Mouse (Mus musculus) frontal cortex, postnatal 10 days (tissue): ENCODE measurements around the gene Ranbp9.

ENCODE experiments used
- DNase-seq, 2 experiments: peaks; one replicate each; pipeline ENCODE4 v3.0.0; 2022; ENCODE audit warnings: low spot score in 2 of 2, mixed read lengths in 1 of 2

Ranbp9 gene

DNA sequence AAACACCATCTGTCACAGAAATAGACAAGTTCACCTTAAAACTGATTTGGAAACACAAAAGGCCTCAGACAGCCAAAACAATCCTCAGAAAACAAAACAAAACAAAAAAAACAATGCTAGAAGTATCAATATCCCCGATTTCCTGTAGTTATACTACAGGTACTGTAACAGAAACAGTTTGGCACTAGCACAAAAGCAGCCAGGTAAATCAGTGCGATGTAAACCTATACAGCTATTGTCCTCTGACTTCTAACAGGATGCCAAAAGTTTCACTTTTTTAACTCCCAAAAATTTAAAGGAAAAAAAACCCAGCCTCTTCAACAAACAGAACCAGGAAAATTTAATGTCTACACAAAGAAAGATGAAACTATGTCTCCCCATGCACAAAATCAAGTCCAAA, 28.9 kb downstream of the Ranbp9 start:
- no peak for DNase-seq

DNA sequence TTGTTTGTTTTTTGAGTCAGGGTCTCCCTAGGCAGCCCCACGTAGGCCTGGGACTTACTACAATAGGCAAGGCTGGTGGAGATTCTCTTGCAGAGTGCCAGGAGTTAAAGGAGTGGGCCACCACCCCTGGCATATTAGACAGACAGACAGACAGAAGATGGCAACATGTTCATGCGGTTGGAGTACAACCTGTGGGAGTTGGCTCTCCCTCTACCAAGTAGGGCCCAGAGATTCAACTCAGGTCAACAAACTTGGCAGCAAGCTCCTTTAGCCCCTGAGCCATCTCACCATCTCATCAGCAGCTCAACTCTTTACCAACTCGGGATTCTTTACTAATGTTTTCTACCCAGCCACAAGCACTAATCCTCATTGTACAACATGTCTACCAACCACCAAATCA, 30.4 kb downstream of the Ranbp9 start:
- no peak for DNase-seq

DNA sequence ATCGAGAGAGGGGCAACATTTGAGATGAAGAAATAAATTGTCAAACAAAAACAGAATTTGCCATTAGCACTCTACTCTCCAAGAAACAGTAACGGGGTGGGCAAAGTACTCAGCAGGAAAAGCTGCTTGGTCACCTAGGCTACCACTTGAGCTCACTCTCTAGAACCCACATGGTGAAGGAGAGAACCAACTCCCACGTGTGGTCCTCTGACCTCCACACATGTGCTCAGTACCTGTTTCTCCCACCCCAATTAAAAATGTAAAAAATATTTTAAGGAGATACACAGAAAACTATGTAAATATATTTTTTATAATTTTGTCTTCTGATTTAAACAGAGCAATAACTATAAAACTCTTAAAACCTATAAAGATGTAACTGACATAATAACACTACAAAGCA, 33.4 kb downstream of the Ranbp9 start:
- DNase-seq: no peak

DNA sequence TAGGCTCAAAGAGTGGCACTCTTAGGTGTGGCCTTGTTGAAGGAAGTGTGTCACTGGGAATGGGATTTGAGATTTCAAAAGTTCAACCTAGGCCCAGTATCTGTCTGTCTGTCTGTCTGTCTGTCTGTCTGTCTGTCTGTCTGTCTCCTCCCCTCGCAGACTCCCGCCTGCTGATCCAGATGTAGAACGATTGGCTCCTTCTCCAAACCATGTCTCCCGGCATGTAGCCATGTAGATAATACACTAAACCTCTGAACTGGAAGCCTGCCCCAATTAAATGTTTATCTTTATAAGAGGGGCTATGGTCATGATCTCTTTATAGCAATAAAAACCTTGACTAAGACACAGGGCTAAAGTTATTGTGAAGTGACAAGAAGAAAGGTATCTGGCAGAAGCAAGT, 35.3 kb downstream of the Ranbp9 start:
- no peak for DNase-seq

DNA sequence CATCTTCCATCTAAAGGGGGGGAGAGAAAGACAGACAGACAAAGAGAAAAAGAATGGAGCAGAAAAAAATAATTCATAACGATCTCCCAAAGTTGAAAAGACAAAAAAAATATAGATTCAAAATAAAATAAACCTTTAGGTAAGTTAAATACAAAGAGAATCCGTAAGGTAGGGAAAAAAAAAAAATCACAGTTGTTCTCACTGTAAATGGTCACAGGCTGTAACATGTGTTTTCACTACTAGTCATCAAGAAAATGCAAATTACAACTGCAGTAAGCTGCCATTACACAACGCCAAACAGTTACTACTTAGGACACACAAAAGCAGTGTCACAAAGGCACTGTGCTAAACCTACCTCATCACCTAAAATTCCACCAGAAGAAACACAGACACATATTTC, 36.4 kb downstream of the Ranbp9 start:
- no peak for DNase-seq

DNA sequence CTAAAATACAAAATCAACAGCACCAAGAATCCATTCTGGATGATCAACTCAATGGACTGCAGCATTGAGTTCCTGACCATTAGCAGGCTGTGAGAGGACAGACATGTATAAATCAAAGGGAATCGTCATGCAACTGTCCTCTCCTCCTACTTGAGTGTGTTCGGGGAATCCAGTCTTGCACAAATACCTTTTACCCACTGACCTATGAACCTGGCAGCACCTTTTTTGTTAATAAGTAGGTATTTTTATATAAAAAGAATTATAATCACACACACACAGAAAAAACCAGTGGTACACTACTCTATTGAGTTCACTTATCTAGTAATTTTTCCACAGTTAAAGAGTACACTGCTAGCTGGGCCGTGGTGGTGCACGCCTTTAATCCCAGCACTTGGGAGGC, 37.4 kb downstream of the Ranbp9 start:
- DNase-seq: no peak

DNA sequence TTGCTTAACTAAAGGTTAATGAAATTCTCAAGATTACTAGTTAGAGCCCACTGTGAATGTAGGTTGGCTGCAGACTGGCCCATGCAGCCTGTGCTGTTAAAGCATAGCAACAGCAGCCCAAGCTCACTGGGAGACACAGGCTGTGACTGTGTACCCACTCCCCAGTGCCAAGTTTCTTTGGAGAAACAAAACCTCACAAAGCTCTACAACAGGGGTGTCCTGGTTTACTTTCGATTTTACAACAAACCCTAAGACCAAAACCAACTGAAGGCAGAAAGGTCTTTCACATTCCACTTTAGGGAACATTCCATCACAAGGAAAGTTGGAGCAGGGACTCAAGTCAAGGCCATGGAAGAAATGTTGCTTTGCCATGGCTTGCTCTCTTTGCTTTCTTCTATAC, 38.5 kb downstream of the Ranbp9 start:
- no peak for DNase-seq

DNA sequence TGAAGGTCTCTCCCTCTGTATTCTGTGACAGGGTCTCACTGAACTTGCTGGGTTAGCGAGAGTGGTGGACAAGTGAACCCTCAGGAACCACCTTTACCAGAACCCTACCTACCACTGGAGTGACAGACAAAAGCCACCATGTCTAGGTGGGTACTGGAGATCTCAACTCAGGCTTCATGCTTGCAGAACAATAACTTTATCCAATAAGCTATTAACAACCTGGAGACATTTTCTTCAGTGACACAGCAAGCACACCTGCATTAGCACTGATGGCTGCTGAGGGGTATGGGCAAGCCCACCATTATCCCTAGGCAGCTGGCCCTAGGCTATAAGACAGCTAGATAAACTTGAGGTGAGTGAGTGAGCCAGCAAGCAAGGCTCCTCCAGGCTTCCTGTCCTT, 40.7 kb downstream of the Ranbp9 start:
- no peak for DNase-seq

DNA sequence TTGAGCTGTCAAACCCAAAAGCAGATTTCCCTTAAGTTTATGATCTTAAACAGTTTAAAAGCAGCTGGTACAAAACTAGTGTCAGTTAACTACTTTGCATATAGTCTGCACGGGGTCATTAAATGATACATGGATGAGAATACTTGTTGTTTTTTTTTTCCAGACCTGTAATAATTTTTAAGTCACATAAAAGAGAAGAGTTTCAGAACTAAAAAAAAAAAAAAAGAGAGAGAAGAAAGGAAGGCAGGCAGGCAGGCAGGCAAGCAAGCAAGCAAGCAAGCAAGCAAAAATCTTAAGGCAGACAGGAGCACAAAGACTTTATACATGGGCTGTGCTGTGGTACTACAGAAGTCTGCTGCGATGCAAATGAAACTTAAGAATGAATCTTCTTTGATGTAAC, 47.7 kb downstream of the Ranbp9 start:
- DNase-seq: no peak

DNA sequence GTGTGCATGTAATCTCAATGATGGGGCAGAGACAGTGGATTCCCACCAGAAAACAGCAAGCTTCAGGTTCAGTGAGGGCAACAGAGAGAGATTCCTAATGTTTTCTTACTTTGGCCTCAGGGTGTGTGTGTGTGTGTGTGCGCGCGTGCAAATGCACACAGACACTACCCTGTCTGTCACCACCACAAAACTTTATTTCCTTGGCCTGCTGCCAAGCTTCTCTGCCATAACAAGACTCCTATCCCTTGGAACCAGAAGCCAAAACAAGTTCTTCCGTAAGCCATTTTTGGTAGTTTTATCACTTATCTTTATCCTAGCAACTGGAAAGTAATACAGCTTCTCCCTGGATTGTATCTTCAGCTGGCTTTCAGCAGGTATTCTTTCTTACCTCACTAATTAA, 52.6 kb downstream of the Ranbp9 start:
- no peak for DNase-seq

DNA sequence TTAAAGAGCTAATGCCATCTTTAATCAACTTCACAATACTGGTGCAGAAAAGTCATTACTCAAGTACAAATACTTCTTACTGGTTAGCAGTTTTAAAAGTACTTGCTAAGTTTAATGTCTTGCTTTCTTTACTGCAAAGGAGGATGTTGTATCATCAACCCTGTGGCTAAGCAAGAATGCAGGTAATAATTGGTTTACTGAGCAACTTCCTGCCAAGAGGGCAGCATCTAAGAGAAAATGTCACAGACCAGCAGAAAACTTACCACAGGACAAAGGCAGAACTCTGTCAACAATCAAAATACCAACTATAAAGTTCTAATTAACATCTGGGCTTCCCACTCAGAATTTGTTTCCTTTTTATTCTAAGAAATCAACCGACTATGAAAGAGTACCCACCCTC, 65.8 kb downstream of the Ranbp9 start:
- no peak for DNase-seq

DNA sequence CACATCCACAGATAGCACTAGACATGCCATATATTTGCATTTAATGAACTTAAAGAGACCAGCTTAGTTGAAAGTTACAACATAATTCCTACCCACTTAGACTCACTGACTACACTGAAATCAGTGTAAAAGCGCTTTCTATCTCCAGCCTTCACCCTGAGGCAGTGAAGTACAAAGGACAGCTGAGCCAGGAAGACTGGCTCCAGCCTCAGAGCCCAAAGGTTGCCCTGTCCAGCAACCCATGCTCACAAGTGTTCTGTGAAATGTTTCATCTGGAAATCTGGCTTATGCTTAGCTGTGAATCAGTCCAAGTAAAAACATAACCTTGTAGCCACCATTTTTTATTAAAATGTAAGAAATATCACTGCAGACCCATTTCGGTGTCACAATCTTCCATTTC, 67.5 kb downstream of the Ranbp9 start:
- DNase-seq: no peak

DNA sequence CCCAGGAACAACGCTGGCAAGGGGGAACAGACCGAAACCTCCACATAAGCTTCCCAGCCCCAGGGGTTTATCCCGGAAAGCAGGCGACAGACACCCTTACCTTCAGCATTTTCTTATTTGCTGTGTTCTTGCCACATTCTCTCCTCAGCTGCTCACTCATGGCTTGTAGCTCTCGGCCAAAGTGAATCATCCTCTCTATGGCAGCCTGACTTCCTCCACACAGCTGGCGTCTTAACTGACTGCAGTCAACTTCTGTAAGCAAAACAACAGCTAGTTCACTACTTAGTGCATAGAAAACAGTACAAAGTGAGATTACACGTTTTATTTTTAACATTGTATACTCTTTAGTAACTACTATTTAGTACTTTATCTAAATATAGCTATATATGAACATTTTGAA, 68.8 kb downstream of the Ranbp9 start:
- no peak for DNase-seq

DNA sequence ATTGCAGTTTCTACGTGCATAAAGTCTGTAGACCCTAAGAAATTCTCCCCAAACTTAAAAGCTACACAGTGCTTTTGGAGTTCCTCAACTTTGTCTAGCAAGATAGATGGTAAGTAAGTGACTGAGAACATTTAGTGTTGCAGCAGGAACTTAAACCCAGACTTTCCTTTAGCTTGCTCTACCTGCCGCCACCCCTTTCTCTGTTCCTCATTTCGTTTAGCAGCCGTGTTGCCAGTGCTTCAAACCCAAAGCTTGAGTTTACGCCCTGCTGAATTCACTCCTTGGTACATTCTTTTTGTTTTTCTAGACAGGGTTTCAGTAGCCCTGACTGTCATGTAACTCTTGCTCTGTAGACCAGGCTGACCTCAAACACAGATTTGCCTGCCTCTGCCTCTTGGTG, 81.5 kb downstream of the Ranbp9 start:
- no peak for DNase-seq

DNA sequence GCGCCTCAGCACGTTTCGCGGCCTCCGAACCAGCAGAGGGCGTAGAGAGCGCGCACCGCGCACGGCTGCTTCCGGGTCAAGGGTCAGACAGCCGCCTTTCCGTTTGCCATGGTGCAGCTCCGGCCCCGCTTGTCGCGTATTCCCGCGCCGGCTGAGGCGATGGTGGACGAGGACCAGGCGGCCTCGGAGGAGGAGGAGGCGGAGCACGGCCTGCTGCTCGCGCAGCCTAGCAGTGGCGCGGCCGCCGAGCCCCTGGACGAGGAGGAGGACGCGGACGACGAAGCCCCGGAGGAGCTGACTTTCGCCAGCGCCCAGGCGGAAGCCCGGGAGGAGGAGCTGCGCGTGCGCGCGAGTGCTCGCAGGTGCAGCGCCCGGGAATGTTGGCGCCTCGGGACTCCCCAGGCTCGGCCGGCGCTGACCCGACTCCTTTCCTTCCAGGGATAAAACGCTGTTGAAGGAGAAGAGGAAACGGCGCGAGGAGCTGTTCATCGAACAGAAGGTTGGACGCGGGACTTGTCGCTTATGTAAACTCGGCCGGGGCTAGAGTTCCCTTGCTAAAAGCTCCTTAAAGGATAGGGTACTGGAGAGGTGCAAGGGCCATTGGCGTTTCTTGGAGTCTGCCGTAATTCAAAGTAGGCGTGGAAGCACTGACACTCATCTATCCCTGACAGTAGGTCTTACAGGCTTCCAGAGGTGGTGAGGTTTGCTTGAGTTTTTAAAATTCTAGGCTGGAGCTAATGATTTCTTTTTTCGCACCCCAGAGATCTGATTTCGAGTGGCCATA, 82.6 kb downstream of the Ranbp9 start, which contains the start of gene Nol7:
Gene Nol7, plus strand, starts transcription at position 94 of the 784 bp plus-strand sequence.
- peak; percentile 86 to 95 for DNase-seq

DNA sequence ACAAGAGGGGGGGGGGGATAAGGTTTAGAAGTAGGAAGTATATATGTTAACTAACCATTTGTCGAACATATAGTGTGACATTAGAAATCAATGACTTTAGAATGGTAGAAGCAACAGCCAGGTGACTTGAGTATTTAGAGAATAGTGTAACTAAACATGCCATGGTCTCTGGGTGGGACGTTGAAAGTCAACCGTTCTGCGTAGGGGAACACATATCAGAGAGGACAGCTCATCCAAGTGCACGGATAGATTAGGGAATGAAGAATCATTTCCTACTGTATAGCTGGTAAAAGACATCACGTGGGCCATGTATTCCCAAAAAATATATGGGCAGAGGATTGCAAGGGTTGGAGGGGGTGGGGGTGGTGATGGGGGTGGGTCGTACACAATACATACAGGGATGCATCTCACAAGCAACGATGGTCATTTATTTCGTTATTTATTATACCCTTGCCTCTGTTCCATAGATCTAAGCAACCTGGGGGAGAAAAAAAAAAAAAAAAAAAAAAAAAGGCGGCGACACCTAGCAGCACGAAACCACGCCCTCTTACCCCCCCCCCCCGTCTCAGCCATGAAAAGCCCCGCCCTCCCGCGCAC, 83.3 kb downstream of the Ranbp9 start:
- DNase-seq: no peak

DNA sequence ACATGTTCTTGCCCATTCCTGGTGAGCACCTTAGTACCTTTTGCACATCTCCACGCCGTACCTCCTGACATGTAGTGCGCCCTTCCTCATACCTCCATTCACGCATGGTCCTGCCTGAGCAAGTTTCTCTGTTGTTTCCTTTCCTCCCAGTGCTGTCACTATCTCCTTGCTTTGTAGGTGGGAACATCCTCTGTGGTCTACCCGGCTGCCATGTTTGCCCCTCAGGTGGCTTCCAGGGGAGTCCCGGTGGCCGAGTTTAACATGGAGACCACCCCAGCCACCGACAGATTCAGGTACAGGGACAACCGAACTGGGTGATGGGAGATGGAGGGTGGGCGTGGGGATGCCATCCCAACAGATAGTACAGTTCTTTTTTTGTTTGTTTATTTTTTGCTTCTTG, 95.8 kb downstream of the Ranbp9 start:
- DNase-seq: no peak

DNA sequence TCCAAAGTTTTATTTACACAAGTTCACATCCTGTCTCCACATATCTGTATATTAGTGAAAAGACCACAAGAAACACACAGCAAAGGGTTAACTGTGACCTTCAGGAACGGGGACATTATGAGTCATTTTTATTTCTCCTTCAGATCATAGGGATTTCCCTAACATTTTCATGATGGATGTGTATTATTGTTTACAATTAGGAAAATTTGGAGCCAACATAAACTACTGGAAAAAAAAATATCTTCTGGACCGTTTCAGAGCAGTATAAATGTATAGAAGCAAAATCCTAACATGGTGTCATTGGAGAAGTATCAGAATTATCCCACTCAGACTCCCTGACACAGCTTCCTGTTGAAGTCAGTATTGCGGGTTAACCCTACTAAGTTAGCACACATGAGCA, 101.1 kb downstream of the Ranbp9 start:
- DNase-seq: no peak

DNA sequence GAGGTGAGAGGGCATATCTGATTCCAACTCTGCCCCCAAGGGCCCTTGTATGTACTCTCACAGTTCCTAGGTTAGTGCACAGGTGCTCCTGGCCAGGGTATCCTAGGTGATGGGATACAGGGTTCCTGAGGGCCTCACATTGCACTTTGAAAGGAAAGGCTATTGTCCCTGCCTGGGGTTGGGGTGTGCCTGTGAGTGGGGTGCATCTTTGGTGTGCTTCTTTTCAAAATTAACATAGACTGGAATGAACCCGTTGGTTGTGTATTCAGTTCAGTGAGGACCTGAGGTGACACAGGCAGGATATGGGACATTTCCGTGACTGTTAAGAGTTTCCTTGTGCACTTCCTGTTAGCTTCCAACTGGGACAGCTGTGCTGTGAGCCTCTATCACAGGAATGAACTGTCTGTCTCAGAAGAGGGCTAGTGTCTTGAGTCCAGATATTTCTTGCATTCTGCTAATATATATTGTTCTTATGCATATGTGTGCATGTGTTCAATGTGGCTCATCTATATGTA, 106.1 kb downstream of the Ranbp9 start:
- DNase-seq: no peak

DNA sequence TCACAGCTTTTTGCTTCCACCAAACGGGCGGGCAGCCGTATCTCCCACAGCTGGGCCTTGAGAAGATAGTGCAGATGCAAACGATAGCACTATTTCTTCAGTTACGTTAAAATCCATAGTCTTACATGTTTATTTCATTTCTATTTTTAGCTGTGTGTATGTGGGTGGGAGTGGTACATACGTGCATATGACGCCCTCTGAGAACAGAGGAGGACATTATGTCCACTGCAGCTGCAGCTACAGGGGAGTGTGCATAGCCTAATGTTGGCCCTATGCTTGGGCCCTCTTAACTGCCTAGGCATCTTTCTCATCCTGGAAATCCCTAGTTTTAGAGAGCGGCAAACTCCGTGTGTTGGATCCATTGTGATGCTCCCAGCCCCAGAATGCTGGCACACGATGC, 106.9 kb downstream of the Ranbp9 start:
- no peak for DNase-seq

DNA sequence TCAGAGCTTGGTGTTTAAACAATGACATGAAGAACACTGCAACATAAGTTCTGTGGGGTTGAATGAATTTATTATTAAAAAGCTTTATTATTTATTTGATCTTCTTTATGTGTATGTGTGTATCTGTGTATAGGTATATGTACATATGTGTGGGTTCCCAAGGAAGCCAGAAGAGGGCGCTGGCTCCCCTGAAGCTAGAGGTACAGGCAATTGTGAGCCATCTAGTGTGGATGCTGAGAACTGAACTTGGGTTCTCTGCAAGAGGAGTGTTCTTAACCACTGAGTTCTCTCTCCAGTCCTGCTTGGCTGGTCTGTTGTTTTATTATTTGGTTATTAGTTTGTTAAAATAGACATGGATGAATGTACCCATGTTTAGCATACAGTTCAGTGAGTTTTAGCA, 108.2 kb downstream of the Ranbp9 start:
- no peak for DNase-seq

DNA sequence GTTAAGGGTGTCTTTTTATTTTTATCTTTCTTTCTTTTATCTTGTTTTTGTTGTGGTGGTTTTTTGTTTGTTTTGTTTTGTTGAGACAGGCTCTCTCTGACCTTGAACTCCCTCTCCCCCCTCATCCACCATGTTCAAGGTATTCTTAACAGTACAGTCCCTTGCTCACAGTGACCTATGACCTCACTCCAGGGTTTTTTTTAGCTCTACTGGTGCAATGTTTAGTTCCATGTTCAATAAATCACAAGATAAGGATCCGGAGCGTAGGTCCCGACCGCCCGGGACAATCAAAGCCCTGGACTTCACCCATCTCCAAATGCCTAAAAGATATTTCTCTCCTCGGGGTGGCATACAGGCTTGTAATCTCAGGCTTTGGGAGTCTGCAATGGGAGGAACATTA, 111.0 kb downstream of the Ranbp9 start:
- no peak for DNase-seq

DNA sequence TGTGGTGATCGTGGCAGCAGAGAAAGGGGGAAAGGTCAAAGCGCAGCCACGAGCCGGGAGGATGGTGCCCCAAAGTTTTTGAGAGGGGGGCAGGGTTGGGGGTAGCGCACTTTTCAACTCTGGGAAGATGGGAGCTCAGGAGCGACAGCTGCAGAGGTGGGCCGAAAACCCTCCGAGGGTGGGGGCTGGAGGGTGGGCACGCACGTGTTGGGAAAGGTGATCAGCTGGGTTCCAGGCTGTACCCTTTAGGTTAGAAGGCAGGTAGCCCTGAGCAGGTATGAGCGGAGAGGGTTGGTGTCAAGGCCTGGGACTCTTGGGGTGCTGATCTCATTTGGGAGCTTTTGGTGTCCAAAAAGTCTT, 115.3 kb downstream of the Ranbp9 start:
- no peak for DNase-seq
